Mouse (Mus musculus): ENCODE results near the gene Usp40.

GRCm38 (mm10) chr1:87924888-87925287 is 83.5 kb downstream of the Usp40 start:
- TF ChIP-seq EP300 (IDR thresholded peaks at IDR 0.05; ENCODE audit: low read depth) (no peak), CTCF (IDR thresholded peaks at IDR 0.05; ENCODE audit: low read depth) (no peak)

All from liver, postnatal 0 days (tissue).